Mouse (Mus musculus): ENCODE results near the gene Hist1h4d.

GRCm38 (mm10) chr13:23622861-23623450 lies 41.6 kb downstream of the Hist1h4d start:
- TF ChIP-seq POLR2A (IDR thresholded peaks at IDR 0.05; ENCODE audit: insufficient read depth, low read depth, low read length) (no peak), CTCF (IDR thresholded peaks at IDR 0.05; ENCODE audit: insufficient read depth, low read depth, low read length) (no peak)

All from olfactory bulb, adult 2 months (tissue).